Mouse (Mus musculus) heart, embryonic 11.5 days (tissue): ENCODE measurements around the gene Palm3. TPM values are rescaled to one million over a fixed set of nuclear protein-coding genes. Genes with fewer than 3 reads are reported as not detected.

Experiments used
- ATAC-seq: fragments of 200-750 bp; cut with Nextera tagmentation; replicated peaks from 2 replicates; pipeline ENCODE4 v1.8.0; 2017; ENCODE audit warnings: moderate library complexity; ENCODE audit not compliant: insufficient number of reproducible peaks, low FRiP score, low TSS enrichment
- H3K27ac ChIP-seq: fragments of 300-500 bp; sonication (generic); 2 replicates; pipeline ENCODE4 v1.5.1; 2014; ENCODE audit warnings: mild to moderate bottlenecking, low read depth, low read length
- H3K27me3 ChIP-seq: fragments of 300-500 bp; sonication (generic); 2 replicates; pipeline ENCODE4 v1.6.1; 2014; ENCODE audit warnings: mild to moderate bottlenecking, low read length, mixed read lengths; ENCODE audit not compliant: control insufficient read depth, insufficient read depth
- H3K36me3 ChIP-seq: fragments of 300-500 bp; sonication (generic); 2 replicates; pipeline ENCODE4 v1.6.1; 2014; ENCODE audit warnings: mild to moderate bottlenecking, low read length, moderate library complexity, mixed read lengths; ENCODE audit not compliant: control insufficient read depth, insufficient read depth
- H3K4me1 ChIP-seq: fragments of 300-500 bp; sonication (generic); 2 replicates; pipeline ENCODE4 v1.6.1; 2014; ENCODE audit warnings: low read length; ENCODE audit not compliant: control insufficient read depth, insufficient read depth
- H3K4me2 ChIP-seq: fragments of 300-500 bp; sonication (generic); 2 replicates; pipeline ENCODE4 v1.6.1; 2014; ENCODE audit warnings: mild to moderate bottlenecking, moderate library complexity
- H3K4me3 ChIP-seq: fragments of 300-500 bp; sonication (generic); 2 replicates; pipeline ENCODE4 v1.5.1; 2014; ENCODE audit warnings: low read depth, low read length
- H3K9ac ChIP-seq: fragments of 300-500 bp; sonication (generic); 2 replicates; pipeline ENCODE4 v1.6.1; 2014; ENCODE audit warnings: mild to moderate bottlenecking, low read depth, low read length, moderate library complexity
- H3K9me3 ChIP-seq: fragments of 300-500 bp; sonication (generic); replicated peaks from 2 replicates; pipeline ENCODE4 v1.6.1; 2016; ENCODE audit warnings: low read length; ENCODE audit not compliant: control insufficient read depth
- WGBS: fragments of 180-500 bp; shearing (Covaris S2); extraction: QIAGEN DNeasy Blood & Tissue Kit; methylation state at CpG from one replicate; pipeline ENCODE4 v1.1.7; 2014; ENCODE audit not compliant: insufficient replicate concordance; 5-methylcytosine and 5-hydroxymethylcytosine counted together
- microRNA counts: library from miRNA; unstranded; fragments of <30 nt; microRNA quantifications from one replicate; lab custom pipeline; 2015
- microRNA-seq: library from miRNA; unstranded; fragments of <30 nt; microRNA quantifications from one replicate; pipeline ENCODE4, GENCODE M21; 2016; ENCODE audit warnings: borderline number of aligned reads
- polyA plus RNA-seq: library from polyadenylated mRNA; unstranded; fragments of >200 nt; fragmentation: Nextera tagmentation; extraction: Ambion mirVana; gene quantifications from 2 replicates; pipeline ENCODE4 v1.2.1, GENCODE M21; 2014

Gene Palm3
- polyA plus RNA-seq, 1 experiment from 2014 or later, result 0.57 TPM

GRCm38 (mm10) chr8:84079206-84079605, 57.9 kb downstream of the Palm3 start:
- Histone ChIP-seq H3K4me2 (no peak overlapping the region), H3K9ac (no peak overlapping the region), H3K4me1 (peaks cover 7% of the 10 kb centered on the region), H3K27ac (no peak overlapping the region), H3K9me3 (no peaks in the 10 kb centered on the region), H3K4me3 (no peak overlapping the region), H3K36me3 (peaks cover 23% of the 10 kb centered on the region), H3K27me3 (no peaks in the 10 kb centered on the region)
- ATAC-seq, result no peak
- WGBS, result 63% methylated on average over 5 of the region's 5 CpGs

MicroRNA genes within 50 kb of the gene (microRNA counts, 519-probe panel; counts per million panel counts)
- 32.2 counts per million for microRNA mmu-miR-1199 (lab: Ali Mortazavi, UCI)

Small RNA genes lying within 50 kb of the gene (microRNA-seq; reads per million reads assigned to microRNA genes)
- gene Mir1199, result 1.2 reads per million, percentile 16 among the genes with 10 or more reads in this experiment
- 2.2 reads per million, percentile 27 among the genes with 10 or more reads in this experiment for gene Mir8111

Other genes with a start within 250 kb of the Palm3 start
- 10.2 and 13.5 TPM in 2 replicates for gene Adgrl1, start 121.4 kb upstream of the Palm3 start, polyA plus RNA-seq
- 0.58 and 0.76 TPM in 2 replicates for gene Gm10644, start 66.3 kb upstream of the Palm3 start, polyA plus RNA-seq
- 69.4 and 72.2 TPM in 2 replicates for gene Asf1b, start 66.0 kb upstream of the Palm3 start, polyA plus RNA-seq
- 136 and 139 TPM in 2 replicates for gene Prkaca, start 48.5 kb upstream of the Palm3 start, polyA plus RNA-seq
- 8.1 and 10.1 TPM in 2 replicates for gene Samd1, start 23.8 kb upstream of the Palm3 start, polyA plus RNA-seq
- 0.42 and 0.52 TPM in 2 replicates for gene 1700067K01Rik, start 20.0 kb upstream of the Palm3 start, polyA plus RNA-seq
- gene 2210011C24Rik, start 9.3 kb upstream of the Palm3 start, polyA plus RNA-seq, result 0.11 TPM in 1 of 2 replicates, not detected in the other
- gene Il27ra, start 21.1 kb downstream of the Palm3 start, polyA plus RNA-seq, result 3.5 and 4.1 TPM in 2 replicates
- not detected in 2 replicates for gene Rln3, start 23.5 kb downstream of the Palm3 start, polyA plus RNA-seq
- 1.0 and 1.1 TPM in 2 replicates for gene Gm10643, start 43.7 kb downstream of the Palm3 start, polyA plus RNA-seq
- 7.5 and 7.9 TPM in 2 replicates for gene Rfx1, start 45.4 kb downstream of the Palm3 start, polyA plus RNA-seq
- gene Dcaf15, start 83.3 kb downstream of the Palm3 start, polyA plus RNA-seq, result 7.5 and 8.8 TPM in 2 replicates
- gene Podnl1, start 104.5 kb downstream of the Palm3 start, polyA plus RNA-seq, result 0.14 TPM in 1 of 2 replicates, not detected in the other
- 11.1 and 12.6 TPM in 2 replicates for gene Cc2d1a, start 126.5 kb downstream of the Palm3 start, polyA plus RNA-seq
- gene 4930432K21Rik, start 126.6 kb downstream of the Palm3 start, polyA plus RNA-seq, result 0.44 and 0.59 TPM in 2 replicates
- gene Nanos3, start 163.7 kb downstream of the Palm3 start, polyA plus RNA-seq, result 1.4 and 2.8 TPM in 2 replicates
- 6.3 and 7.8 TPM in 2 replicates for gene Zswim4, start 215.6 kb downstream of the Palm3 start, polyA plus RNA-seq
- 321 and 330 TPM in 2 replicates for gene D8Ertd738e, start 228.2 kb downstream of the Palm3 start, polyA plus RNA-seq
- 45.3 and 50.7 TPM in 2 replicates for gene Mri1, start 235.9 kb downstream of the Palm3 start, polyA plus RNA-seq
- gene Ccdc130, start 248.9 kb downstream of the Palm3 start, polyA plus RNA-seq, result 16.1 and 18.5 TPM in 2 replicates